Mouse (Mus musculus): ENCODE measurements around the gene Trim72. TPM values are rescaled to one million over a fixed set of nuclear protein-coding genes. Genes with fewer than 3 reads are reported as not detected.

Trim72 gene
- total RNA-seq (2015; ENCODE audit: low replicate concordance) (not detected in 2 replicates), total RNA-seq (2017; ENCODE audit: low replicate concordance) (not detected in 2 replicates)

GRCm38 (mm10) chr7:128003688-128004087, at the start of gene Trim72:
Trim72 (plus strand) TSS chr7:128003949.
- ATAC-seq (replicated peaks; ENCODE audit: low FRiP score, poor library complexity, severe bottlenecking): no peak

- ATAC-seq (replicated peaks; ENCODE audit: low FRiP score, poor library complexity, severe bottlenecking): no peak
Observed at GRCm38 (mm10) chr7:127959364-127959763, 44.4 kb upstream of the Trim72 start.

GRCm38 (mm10) chr7:127966371-127966918, 37.3 kb upstream of the Trim72 start:
- ATAC-seq (replicated peaks; ENCODE audit: low FRiP score, poor library complexity, severe bottlenecking): peak; percentile 11; the same call in 1 of the 2 replicates

GRCm38 (mm10) chr7:127967004-127967921, 36.5 kb upstream of the Trim72 start, which contains the start of gene Fus:
Fus (plus strand) TSS chr7:127967457.
- ATAC-seq (replicated peaks; ENCODE audit: low FRiP score, poor library complexity, severe bottlenecking): peak; percentile 92

- ATAC-seq (replicated peaks; ENCODE audit: low FRiP score, poor library complexity, severe bottlenecking): peak; percentile 46
Observed at GRCm38 (mm10) chr7:127967922-127968828, 35.6 kb upstream of the Trim72 start.

- ATAC-seq (replicated peaks; ENCODE audit: low FRiP score, poor library complexity, severe bottlenecking): no peak
Observed at GRCm38 (mm10) chr7:127974413-127974930, 29.3 kb upstream of the Trim72 start.

GRCm38 (mm10) chr7:127978856-127979255, 24.9 kb upstream of the Trim72 start:
- ATAC-seq (replicated peaks; ENCODE audit: low FRiP score, poor library complexity, severe bottlenecking): no peak

GRCm38 (mm10) chr7:127980606-127981005, 23.1 kb upstream of the Trim72 start:
- ATAC-seq (replicated peaks; ENCODE audit: low FRiP score, poor library complexity, severe bottlenecking): no peak

- ATAC-seq (replicated peaks; ENCODE audit: low FRiP score, poor library complexity, severe bottlenecking): no peak
Observed at GRCm38 (mm10) chr7:127988904-127989303, 14.8 kb upstream of the Trim72 start.

- ATAC-seq (replicated peaks; ENCODE audit: low FRiP score, poor library complexity, severe bottlenecking): peak; percentile 74
Observed at GRCm38 (mm10) chr7:127991643-127992487, 11.9 kb upstream of the Trim72 start.

GRCm38 (mm10) chr7:127992488-127993340, 11.0 kb upstream of the Trim72 start:
- ATAC-seq (replicated peaks; ENCODE audit: low FRiP score, poor library complexity, severe bottlenecking): no peak

- 0 out of 2 replicates have a peak, but pooled peaks have one; percentile 38 for ATAC-seq (replicated peaks; ENCODE audit: low FRiP score, poor library complexity, severe bottlenecking)
Observed at GRCm38 (mm10) chr7:127993341-127993977, 10.3 kb upstream of the Trim72 start, which contains the start of gene Pycard. Pycard (minus strand) TSS chr7:127993867.

- no peak for ATAC-seq (replicated peaks; ENCODE audit: low FRiP score, poor library complexity, severe bottlenecking)
Observed at GRCm38 (mm10) chr7:127999436-127999835, 4.3 kb upstream of the Trim72 start.

- no peak for ATAC-seq (replicated peaks; ENCODE audit: low FRiP score, poor library complexity, severe bottlenecking)
Observed at GRCm38 (mm10) chr7:128000068-128000950, 3.4 kb upstream of the Trim72 start.

GRCm38 (mm10) chr7:128003098-128003497, 651 bp upstream of the Trim72 start:
- ATAC-seq (replicated peaks; ENCODE audit: low FRiP score, poor library complexity, severe bottlenecking): no peak

- ATAC-seq (replicated peaks; ENCODE audit: low FRiP score, poor library complexity, severe bottlenecking): no peak
Observed at GRCm38 (mm10) chr7:128004150-128004486, 369 bp downstream of the Trim72 start.

Measured in erythroblast, adult 5-6 weeks (primary cell).